Mouse (Mus musculus) right cerebral cortex, postnatal 10 days (tissue): ENCODE measurements at regions not wholly inside any gene's neighbourhood (a gene's known extent, or its start where the extent isn't known, plus 50 kb on each side); places are given as distances from the start of the nearest gene placed in this dataset.
A peak's percentile ranks its signal among the peaks of the same experiment; 100 is the strongest.

Source experiments
- DNase-seq, 2 experiments: peaks; one replicate each; pipeline ENCODE4 v3.0.0; 2021; ENCODE audit warnings: low spot score in 2 of 2

- no peak for DNase-seq
Measured at GRCm38 (mm10) chr4:75130757-75131156, 147.3 kb downstream of the Dmac1 start.

GRCm38 (mm10) chr4:75115887-75116286 is 162.2 kb downstream of the Dmac1 start:
- no peak for DNase-seq

GRCm38 (mm10) chr4:75115346-75115745 is 162.8 kb downstream of the Dmac1 start:
- no peak for DNase-seq

GRCm38 (mm10) chr4:75065782-75066181 is 212.3 kb downstream of the Dmac1 start:
- DNase-seq: no peak

DNA sequence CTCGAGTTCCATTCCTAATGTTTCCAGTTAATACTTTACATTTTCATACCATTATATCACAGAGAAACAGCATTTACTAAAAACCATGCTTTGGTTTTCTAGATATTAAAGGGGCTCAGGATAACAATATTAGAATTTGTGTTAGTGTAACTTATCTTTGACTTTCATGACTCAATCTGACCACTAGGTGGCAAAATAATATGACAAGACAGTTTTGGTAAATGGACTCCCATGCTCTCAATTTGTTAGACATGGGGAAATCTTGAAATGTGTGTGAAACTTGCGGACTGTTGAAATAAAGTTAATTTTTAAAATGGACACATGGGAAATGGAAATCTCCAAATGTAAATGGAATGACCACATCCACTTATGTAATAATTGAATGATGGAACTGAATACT is 214.8 kb downstream of the Dmac1 start:
- DNase-seq: no peak

DNA sequence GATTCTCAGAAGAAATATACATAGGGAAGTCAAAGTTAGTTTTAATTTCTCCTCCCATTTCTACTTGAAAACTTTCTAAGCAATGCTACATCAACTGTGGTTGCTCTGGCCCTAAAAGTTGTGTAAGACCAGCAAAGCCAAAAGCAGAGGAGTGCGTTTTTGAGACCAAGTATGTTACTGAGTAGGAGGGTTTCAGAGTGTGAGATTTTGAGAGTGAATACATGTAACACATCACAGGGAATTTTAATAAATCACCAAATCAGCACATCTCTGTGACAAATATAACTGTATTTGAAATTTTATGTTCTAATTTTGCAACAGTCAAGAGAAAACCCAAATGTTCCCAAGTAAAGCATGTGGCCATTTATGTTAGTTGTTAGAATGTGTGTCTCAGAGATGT is 234.6 kb downstream of the Dmac1 start:
- DNase-seq: peak in 1 of 2 experiments; percentile 26

DNA sequence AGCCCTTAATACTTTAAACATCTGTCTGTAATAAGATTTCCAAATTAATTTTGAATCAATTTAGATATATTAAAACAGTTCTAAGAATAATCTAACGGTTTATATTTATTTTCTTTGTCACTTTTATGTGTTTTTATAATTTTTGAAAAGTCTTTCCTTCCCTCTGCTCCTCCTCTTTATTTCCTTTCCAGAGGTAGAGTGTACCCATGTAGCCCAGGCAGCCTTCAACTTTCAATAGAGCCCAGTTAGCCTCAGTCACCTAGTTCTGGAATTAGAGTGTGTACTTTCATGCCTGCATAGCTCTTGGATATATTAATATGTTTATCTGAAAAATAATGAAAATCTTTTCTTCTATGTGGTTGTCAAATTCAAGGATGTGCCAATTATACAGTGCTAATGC is 235.5 kb downstream of the Dmac1 start:
- no peak for DNase-seq

GRCm38 (mm10) chr4:75041930-75042579 is 236.1 kb downstream of the Dmac1 start:
- DNase-seq: no peak
